Mouse (Mus musculus) c-Kit-negative CD71-positive TER-119-positive erythroid progenitor cells, embryonic 14.5 days (primary cell): Measurements from ENCODE around the gene Abca1.
A peak's percentile ranks its signal among the peaks of the same experiment; 100 is the strongest.

Experiments used
- DNase-seq: peaks from one replicate; pipeline ENCODE4 v3.0.0-alpha.2; 2013; ENCODE audit warnings: low read depth, low spot score

Gene Abca1

GRCm38 (mm10) chr4:53121516-53122227 is 38.0 kb downstream of the Abca1 start:
- no peak for DNase-seq

GRCm38 (mm10) chr4:53121084-53121483 is 38.6 kb downstream of the Abca1 start:
- DNase-seq: peak; percentile 3

GRCm38 (mm10) chr4:53120038-53120685 is 39.5 kb downstream of the Abca1 start:
- DNase-seq: no peak

GRCm38 (mm10) chr4:53118643-53119042 is 41.1 kb downstream of the Abca1 start:
- no peak for DNase-seq

GRCm38 (mm10) chr4:53117610-53118009 is 42.1 kb downstream of the Abca1 start:
- no peak for DNase-seq

GRCm38 (mm10) chr4:53117076-53117475 is 42.6 kb downstream of the Abca1 start:
- DNase-seq: no peak

- no peak for DNase-seq
Observed at GRCm38 (mm10) chr4:53115866-53116265, 43.8 kb downstream of the Abca1 start.

GRCm38 (mm10) chr4:53115410-53115809 is 44.3 kb downstream of the Abca1 start:
- no peak for DNase-seq

GRCm38 (mm10) chr4:53111919-53112355 is 47.8 kb downstream of the Abca1 start:
- DNase-seq: no peak

GRCm38 (mm10) chr4:53110356-53110755 is 49.3 kb downstream of the Abca1 start:
- no peak for DNase-seq

- DNase-seq: no peak
Observed at GRCm38 (mm10) chr4:53109381-53109928, 50.2 kb downstream of the Abca1 start.

GRCm38 (mm10) chr4:53108194-53108593 is 51.5 kb downstream of the Abca1 start:
- DNase-seq: no peak

- no peak for DNase-seq
Observed at GRCm38 (mm10) chr4:53106732-53107131, 53.0 kb downstream of the Abca1 start.

GRCm38 (mm10) chr4:53106071-53106470 is 53.6 kb downstream of the Abca1 start:
- no peak for DNase-seq

- DNase-seq: no peak
Observed at GRCm38 (mm10) chr4:53104634-53105033, 55.1 kb downstream of the Abca1 start.

GRCm38 (mm10) chr4:53102529-53102928 is 57.2 kb downstream of the Abca1 start:
- no peak for DNase-seq

- no peak for DNase-seq
Observed at GRCm38 (mm10) chr4:53101306-53101705, 58.4 kb downstream of the Abca1 start.

- DNase-seq: no peak
Observed at GRCm38 (mm10) chr4:53100492-53100891, 59.2 kb downstream of the Abca1 start.

GRCm38 (mm10) chr4:53094850-53095249 is 64.8 kb downstream of the Abca1 start:
- no peak for DNase-seq

GRCm38 (mm10) chr4:53094331-53094730 is 65.4 kb downstream of the Abca1 start:
- no peak for DNase-seq

GRCm38 (mm10) chr4:53093615-53094014 is 66.1 kb downstream of the Abca1 start:
- DNase-seq: no peak

- no peak for DNase-seq
Observed at GRCm38 (mm10) chr4:53089641-53090040, 70.1 kb downstream of the Abca1 start.

- DNase-seq: no peak
Observed at GRCm38 (mm10) chr4:53088999-53089398, 70.7 kb downstream of the Abca1 start.
